ENCODE assay signal across 16 mouse cellular contexts in genomic region chr14:103296227-103296626, GRCm38 (mm10).
"Had no signal": no experiment of that assay in that cellular context is flagged by ENCODE, and none has a peak within 500 bp of the region (broad histone marks: within the 10 kb centered on the region; RNA-seq: fewer than 3 reads in every experiment).

No protein-coding gene starts in this region.

- DNase-seq: lung, adult 18-20 months; lung, embryonic 14.5 days; lung, postnatal 10 days; lung, postnatal 4 days; retina, postnatal 1 day; right cerebral cortex, adult 18-20 months; right cerebral cortex, postnatal 25 days; right cerebral cortex, postnatal 4 days; spleen, adult 18-20 months; thymus, adult 2 months; thymus, postnatal 25 days; thymus, postnatal 4 days had no signal

- H3K27me3 ChIP-seq: midbrain, embryonic 13.5 days; neural tube, embryonic 13.5 days; neural tube, embryonic 15.5 days; stomach, embryonic 15.5 days had no signal
